Mouse (Mus musculus) ovary, adult 10 weeks (tissue): Measurements from ENCODE around the gene Gm13696. TPM values are rescaled to one million over a fixed set of nuclear protein-coding genes. Genes with fewer than 3 reads are reported as not detected.

Experiments
- polyA plus RNA-seq: library from polyadenylated mRNA; stranded (reverse); fragments of 350-450 nt; fragmentation: Illumina TruSeq; extraction: RNeasy Lipid Tissue Mini Kit (QIAGEN cat#74804); gene quantifications from one replicate; pipeline ENCODE4 v1.2.3, GENCODE M21; 2014

The Gm13696 gene
- polyA plus RNA-seq: not detected

DNA sequence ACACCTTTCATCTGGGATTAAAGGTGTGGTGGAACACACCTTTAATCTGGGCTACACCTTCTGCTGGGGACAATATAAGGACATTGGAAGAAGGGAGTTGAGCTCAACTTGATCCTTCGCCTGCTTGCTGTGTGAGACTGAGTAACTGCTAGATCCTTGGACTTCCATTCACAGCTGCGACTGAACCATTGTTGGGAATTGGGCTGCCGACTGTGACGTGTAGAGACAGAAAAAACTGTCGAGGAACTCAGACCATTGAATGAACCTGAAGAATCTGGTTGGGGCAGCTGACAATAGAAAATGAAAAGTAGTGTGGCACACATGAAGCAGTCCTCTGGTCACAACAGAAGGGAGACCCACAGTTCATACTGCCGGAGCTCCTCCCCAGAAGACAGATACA is at the start of gene Gm13696:
TSS of gene Gm13696 (plus strand) at position 301 of the 400 bp plus-strand sequence.

GRCm38 (mm10) chr2:83940931-83941361 is 32.0 kb upstream of the Gm13696 start, which contains the start of gene Zswim2:
Gene Zswim2 (minus strand): TSS chr2:83941228.

DNA sequence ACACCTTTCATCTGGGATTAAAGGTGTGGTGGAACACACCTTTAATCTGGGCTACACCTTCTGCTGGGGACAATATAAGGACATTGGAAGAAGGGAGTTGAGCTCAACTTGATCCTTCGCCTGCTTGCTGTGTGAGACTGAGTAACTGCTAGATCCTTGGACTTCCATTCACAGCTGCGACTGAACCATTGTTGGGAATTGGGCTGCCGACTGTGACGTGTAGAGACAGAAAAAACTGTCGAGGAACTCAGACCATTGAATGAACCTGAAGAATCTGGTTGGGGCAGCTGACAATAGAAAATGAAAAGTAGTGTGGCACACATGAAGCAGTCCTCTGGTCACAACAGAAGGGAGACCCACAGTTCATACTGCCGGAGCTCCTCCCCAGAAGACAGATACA is 17.5 kb upstream of the Gm13696 start, which contains the start of gene Gm13698:
TSS of gene Gm13698 (plus strand) at position 301 of the 400 bp plus-strand sequence.

GRCm38 (mm10) chr2:83961203-83961602 is 11.7 kb upstream of the Gm13696 start, which contains the start of gene Gm13693:
Gene Gm13693 (plus strand): TSS chr2:83961503.

DNA sequence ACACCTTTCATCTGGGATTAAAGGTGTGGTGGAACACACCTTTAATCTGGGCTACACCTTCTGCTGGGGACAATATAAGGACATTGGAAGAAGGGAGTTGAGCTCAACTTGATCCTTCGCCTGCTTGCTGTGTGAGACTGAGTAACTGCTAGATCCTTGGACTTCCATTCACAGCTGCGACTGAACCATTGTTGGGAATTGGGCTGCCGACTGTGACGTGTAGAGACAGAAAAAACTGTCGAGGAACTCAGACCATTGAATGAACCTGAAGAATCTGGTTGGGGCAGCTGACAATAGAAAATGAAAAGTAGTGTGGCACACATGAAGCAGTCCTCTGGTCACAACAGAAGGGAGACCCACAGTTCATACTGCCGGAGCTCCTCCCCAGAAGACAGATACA is 5.9 kb upstream of the Gm13696 start, which contains the start of gene Gm13695:
TSS of gene Gm13695 (plus strand) at position 301 of the 400 bp plus-strand sequence.

GRCm38 (mm10) chr2:83978633-83979032 is 5.7 kb downstream of the Gm13696 start, which contains the start of gene Gm13694:
Gene Gm13694 (plus strand): TSS chr2:83978933.

GRCm38 (mm10) chr2:83984443-83984842 is 11.5 kb downstream of the Gm13696 start, which contains the start of gene Gm13697:
Gene Gm13697 (plus strand): TSS chr2:83984743.

DNA sequence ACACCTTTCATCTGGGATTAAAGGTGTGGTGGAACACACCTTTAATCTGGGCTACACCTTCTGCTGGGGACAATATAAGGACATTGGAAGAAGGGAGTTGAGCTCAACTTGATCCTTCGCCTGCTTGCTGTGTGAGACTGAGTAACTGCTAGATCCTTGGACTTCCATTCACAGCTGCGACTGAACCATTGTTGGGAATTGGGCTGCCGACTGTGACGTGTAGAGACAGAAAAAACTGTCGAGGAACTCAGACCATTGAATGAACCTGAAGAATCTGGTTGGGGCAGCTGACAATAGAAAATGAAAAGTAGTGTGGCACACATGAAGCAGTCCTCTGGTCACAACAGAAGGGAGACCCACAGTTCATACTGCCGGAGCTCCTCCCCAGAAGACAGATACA is 17.3 kb downstream of the Gm13696 start, which contains the start of gene Gm13691:
TSS of gene Gm13691 (plus strand) at position 301 of the 400 bp plus-strand sequence.

Other genes starting within 250 kb of the Gm13696 start
- gene Itgav, start 248.7 kb upstream of the Gm13696 start, polyA plus RNA-seq: 316 TPM
- 48.9 TPM for gene Fam171b, start 160.5 kb upstream of the Gm13696 start, polyA plus RNA-seq
- gene Zswim2, start 31.9 kb upstream of the Gm13696 start, polyA plus RNA-seq: not detected
- gene Gm13698, start 17.4 kb upstream of the Gm13696 start, polyA plus RNA-seq: not detected
- gene Gm13693, start 11.6 kb upstream of the Gm13696 start, polyA plus RNA-seq: not detected
- not detected for gene Gm13695, start 5.8 kb upstream of the Gm13696 start, polyA plus RNA-seq
- gene Gm13694, start 5.8 kb downstream of the Gm13696 start, polyA plus RNA-seq: not detected
- gene Gm13697, start 11.6 kb downstream of the Gm13696 start, polyA plus RNA-seq: not detected
- not detected for gene Gm13691, start 17.4 kb downstream of the Gm13696 start, polyA plus RNA-seq